Mouse (Mus musculus) embryo, embryonic 10.5 days (tissue): ENCODE results near the gene Ufm1.

ENCODE experiments used
- DNase-seq: peaks from one replicate; pipeline ENCODE4 v3.0.0-alpha.2; 2015; ENCODE audit warnings: low spot score

The Ufm1 gene

GRCm38 (mm10) chr3:53863383-53864220, at the start of gene Ufm1:
Gene Ufm1, minus strand, starts transcription at chr3:53863830.
- peak; percentile 98 for DNase-seq

DNA sequence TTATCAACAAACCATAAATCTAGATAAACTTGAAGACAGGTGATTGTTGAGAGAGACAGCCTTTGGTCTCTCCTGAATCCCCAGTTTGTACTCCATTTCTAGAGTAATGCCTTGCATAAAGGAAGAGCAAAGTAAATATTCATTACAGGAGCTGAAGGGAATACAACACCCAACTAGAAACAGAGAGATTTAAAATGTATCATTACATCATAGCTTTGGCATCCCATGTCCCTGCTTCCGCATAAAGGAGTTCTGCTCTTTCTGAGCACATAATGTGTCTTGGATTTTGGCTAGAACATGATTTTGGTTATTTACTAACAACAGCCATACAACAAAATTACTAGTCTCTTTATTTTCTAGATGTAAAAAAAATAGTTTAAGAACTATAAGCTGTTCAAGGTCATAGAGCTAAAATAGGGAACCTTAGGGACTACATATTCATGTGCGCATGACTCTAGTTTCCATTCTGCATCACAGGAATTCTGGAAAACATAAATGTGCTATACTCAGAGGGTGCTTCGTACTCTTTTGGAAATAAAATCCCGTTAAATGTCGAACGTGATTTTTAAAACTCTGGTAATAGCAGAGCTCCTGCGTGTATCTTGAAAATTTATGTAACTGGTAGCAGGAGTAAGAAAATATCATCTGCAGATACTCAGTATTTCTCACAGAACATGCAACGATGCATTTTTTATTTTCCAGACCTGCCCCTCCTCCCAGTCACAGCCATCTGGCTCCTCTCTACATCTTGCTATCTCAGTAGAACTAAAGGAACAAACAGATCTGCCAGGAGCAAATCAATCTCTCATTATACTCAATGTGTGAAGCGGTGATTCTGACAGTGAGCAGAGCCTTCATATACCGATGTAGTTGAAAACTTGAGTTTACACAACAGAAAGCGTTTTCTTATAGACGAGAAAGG, 27.2 kb upstream of the Ufm1 start:
- no peak for DNase-seq

DNA sequence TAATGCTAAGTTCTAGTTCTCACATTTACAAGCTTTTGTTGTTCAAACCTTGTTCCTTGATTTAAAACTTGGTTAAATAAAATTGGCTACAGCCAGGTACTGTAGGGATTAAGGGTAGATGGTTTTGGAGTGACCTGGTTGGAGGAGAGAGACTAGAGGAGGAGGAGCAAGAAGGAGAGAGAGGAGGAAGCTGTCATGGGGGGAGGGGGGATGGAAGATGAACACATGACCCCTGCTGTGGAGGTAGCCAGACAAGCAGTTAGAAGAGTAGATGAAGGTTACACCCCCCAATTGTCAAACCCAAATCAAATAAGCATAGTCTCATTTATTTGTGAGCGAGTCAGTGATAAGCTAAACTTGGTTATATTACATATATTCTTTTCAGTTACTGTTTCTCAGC, 8.0 kb upstream of the Ufm1 start:
- no peak for DNase-seq

DNA sequence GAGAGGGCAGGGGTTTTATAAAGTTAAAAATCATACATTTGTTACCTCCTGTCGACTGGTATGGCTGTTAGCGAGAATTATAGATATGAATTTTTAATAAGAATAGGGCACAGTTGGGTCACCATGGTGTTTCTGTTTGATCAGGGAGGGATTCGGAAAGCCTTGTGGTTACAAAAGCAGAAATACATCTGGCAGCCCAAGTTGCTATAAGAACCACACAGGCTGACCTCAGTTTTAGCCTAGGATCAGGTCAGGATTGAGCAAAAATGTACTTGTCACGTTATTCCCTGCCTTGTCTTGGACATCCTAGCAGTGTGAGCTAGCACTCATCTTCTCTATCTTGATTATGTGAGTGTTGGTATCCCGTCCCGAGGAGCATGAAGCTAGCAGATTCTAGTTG, 6.9 kb upstream of the Ufm1 start:
- DNase-seq: no peak

DNA sequence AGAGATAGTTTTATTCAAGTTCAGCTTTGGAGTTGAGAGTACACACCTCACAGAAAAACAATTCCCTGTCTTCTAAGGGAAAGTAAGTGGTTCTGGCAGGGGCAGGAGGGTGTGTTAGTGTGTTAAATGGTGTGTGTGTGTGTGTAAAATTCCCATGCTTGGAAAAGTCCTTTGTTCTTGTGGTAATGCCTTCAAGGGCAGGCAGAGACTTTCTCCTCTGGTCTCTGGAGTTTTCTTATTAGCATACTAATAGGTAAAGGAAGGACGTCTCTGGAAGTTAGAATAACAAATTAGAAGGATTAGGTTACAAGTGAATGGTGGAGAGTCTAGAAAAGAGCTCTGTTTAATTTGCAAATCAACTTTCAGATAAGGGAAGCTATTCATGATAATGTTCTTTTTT, 5.6 kb upstream of the Ufm1 start:
- peak; percentile 9 for DNase-seq

DNA sequence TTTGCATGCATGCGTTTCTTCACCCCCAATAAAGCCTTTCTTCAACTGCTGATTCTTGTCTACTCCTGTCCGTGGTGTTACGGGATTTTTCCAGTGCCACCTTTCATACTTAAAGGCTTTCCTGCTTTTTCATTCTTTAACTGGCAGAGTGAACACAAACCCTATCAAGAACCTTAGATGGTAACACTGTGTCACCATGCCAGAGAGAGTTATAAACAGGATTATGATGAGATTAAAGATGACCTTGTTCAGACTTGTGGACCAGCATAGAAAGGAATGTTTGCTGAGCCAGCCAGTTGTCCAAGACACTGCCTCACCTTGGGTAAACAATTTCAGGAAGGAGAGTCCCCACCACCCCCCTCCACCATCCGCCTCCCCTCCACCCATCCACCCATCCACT, 4.6 kb upstream of the Ufm1 start:
- no peak for DNase-seq

GRCm38 (mm10) chr3:53854831-53855230, 8.8 kb downstream of the Ufm1 start:
- no peak for DNase-seq

GRCm38 (mm10) chr3:53854261-53854660, 9.4 kb downstream of the Ufm1 start:
- no peak for DNase-seq

- DNase-seq: no peak
Measured at GRCm38 (mm10) chr3:53848262-53848661, 15.4 kb downstream of the Ufm1 start.

DNA sequence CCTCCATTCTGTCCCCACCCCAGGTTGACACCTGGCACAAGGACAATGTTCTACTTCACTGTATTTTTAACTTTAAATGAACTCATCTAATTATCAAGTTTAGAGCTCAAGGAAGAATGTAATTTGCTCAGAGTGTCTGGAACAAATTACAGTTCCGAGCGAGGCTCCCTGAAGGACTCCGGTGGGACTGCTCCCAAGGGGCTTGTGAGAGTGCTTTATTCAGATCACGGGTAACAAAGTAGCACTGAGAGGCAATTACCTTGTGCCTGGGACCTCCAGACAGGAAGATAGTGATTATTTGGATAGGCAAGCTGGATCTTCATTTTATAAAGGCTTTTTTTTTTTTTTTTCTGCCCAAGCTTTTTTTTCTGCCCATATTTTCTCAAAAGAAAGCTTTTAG, 15.9 kb downstream of the Ufm1 start:
- no peak for DNase-seq

DNA sequence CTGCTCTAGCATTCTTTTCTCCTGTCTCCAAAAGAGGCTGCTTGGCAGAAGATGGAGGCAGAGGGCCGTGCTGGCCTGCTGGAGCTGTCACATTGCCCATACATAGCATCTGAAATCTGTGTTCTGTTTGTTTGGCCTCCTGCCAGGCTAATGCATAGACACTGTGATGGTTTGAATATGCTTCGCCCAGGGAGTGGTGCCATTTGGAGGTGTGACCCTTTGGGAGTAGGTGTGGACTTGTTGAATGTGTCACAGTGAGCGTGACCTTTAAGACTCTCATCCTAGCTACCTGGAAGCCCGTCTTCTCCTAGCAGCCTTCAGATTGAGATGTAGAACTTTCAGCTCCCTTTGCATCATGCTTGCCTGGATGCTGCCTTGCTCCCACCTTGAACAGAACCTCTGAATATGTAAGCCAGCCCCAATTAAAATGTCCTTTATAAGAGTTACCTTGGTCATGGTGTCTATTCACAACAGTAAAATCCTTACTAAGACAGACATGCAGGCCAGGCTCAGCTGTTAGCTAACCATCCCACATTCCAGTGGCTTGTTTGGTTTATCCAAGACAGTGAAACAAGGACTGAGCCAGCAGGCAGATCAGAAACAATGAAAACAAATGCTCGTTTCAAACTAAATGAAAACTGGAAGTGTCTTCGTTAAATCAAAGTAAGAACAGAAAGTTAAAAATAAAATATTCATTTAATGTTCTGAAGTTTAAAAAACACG, 17.3 kb downstream of the Ufm1 start:
- no peak for DNase-seq

DNA sequence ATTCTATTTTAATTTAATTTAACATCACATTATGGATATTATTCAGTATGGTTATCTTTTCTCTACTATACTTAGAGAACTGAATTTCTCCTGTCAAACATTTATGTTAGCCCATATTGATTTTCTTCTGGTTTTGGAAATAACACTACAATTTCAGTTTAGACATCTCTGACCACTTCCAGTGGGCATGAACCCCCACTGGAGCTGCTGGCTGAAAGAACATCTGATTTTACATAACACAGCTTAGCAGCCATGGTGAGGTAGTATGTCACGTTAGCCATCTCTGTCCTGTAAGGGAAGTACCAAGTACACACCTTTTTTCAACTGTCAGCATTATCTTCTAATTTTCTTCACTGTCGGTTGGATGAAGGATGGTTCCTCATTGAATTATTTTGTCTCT, 18.8 kb downstream of the Ufm1 start, which contains the start of gene Gm10985:
Gene Gm10985 (plus strand): TSS at position 301 of the 400 bp plus-strand sequence.
- DNase-seq: no peak

DNA sequence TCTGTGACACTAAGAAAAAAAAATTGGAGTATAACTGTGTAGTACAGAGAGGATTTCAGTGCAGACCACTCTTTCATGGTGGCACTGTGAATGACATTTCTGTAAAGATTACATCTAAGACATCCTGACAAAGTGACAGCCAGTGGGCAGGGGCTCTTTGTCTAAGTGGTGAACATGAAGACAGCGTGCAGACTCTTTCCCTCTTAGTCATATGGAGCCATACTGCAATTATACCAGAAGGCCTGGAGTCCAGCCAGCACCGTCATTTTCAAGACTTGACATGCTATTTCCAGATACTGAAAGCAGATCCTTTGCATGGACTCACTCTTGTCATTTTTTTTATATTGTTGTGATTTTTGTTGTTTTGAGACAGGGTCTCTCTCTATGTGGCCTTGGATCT, 29.4 kb downstream of the Ufm1 start:
- DNase-seq: no peak

DNA sequence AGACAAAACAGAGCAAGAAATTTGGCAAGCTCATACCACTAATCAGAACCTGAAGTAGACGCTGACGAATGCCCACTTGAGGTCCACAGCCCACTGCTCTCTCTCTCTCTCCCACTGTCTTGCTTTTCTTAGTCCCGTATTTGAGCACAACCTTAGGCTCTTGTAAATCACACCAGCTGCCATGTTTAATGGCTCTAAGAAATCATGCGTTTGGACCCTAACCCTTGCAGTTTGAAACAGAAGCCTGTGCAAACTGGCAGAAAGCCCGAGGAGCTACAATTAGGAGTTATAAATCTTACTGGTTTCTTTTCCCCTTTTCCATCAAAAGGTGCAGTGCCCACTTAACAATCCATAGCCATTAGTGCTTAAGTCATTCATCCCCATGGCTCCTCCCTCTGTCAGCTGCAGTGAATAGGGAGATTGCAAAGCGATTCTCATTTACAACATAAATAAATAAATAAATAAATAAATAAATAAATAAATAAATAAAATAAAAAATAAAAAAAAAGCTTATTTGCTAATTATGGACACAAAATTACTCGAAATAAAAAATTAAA, 50.1 kb downstream of the Ufm1 start:
- peak; percentile 45 for DNase-seq
